Mouse (Mus musculus): Measurements from ENCODE around the gene Actn1.

Gene Actn1

DNA sequence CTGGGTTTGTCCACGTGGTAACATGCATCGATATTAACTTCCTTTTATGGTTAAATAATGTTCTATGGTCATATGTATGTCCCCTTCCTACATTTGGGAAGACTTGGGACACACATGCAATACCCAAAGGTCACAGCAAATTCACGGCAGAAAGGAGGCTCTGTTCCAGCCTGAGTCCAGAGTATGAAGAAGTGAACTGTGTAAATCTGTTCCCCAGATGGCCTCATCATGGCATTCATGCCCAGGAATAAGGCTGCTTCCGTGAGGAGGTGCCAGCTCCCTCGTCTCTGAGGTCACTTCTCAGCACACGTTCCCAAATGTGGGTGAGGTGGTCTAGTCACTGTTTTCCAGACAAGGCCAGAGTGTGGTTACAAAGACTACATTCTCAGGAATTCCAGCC, 122.9 kb downstream of the Actn1 start:
- no peak for DNase-seq (ENCODE audit: low read depth, low spot score)

DNA sequence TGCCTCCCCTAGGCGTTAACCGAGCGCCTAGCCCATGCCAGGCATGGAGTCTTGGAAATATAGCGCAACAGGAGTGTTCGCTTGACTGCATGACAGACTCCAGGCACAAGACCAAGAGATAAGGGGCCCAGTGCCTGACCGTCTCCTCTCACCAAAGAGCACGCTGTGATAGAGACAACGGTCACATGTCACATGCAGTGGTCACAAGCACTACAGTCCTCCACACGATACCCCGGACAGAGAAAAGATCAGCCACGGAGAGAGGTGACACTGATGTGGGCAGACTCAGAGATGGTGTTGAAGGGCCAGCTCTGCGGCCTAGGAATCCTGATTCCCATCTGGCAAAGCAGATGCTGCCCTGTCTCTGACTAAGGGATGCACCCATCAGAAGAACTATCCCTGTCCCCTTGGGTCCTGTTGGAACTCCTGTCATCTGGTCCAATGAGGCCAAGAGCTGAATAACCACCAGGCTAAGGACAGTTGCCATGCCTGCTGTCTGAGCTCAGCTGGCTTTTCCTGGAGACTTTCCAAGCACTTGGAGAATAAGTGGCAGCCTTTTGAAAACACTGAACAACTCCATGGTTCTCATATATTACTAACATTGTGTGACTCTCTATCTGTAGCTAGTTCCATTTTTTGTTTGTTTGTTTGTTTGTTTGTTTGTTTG, 123.8 kb downstream of the Actn1 start:
- DNase-seq (ENCODE audit: low read depth, low spot score): no peak

DNA sequence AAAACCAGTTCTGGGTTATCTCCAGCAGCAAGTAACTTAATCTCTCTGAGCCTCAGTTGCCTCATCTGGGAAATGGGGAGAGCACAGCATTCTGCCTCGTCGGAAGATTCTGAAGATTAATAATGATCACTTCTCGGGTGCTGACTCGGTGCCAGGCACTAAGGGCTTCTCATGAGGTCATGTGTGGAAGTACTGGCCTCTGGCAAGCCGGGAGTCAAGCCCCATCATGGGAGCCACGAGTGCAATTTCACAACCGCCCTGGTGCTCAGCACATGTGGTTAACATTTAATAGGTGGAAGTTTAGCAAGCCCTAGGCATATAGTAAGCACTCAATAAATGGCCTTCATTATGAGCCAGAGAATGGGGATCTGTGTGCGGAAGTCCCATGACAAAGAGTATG, 125.0 kb downstream of the Actn1 start:
- no peak for DNase-seq (ENCODE audit: low read depth, low spot score)

DNA sequence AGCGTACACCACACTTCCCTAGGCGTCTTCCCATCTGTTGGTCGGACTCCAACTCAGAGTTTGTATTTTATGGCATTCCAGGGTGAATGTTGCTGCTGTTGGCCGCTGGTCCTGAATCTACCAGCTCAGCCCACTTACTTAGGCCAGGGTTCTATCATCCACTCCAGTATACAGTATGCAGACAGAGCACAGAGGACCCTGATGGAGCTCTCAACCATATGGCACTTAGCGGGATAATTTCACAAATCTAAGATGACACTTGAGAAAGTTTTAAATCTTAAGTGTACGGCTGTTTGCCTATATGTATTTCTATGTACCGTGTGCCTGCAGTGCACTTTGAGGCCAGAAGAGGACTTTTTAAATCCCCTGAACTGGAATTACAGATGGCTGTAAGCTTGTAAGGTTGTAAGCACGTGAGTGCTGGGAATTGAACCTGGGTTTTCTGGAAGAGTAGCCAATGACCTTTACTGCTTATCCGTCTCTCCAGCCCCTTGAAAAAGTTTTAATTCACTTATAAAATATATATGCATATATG, 127.1 kb downstream of the Actn1 start:
- no peak for DNase-seq (ENCODE audit: low read depth, low spot score)

DNA sequence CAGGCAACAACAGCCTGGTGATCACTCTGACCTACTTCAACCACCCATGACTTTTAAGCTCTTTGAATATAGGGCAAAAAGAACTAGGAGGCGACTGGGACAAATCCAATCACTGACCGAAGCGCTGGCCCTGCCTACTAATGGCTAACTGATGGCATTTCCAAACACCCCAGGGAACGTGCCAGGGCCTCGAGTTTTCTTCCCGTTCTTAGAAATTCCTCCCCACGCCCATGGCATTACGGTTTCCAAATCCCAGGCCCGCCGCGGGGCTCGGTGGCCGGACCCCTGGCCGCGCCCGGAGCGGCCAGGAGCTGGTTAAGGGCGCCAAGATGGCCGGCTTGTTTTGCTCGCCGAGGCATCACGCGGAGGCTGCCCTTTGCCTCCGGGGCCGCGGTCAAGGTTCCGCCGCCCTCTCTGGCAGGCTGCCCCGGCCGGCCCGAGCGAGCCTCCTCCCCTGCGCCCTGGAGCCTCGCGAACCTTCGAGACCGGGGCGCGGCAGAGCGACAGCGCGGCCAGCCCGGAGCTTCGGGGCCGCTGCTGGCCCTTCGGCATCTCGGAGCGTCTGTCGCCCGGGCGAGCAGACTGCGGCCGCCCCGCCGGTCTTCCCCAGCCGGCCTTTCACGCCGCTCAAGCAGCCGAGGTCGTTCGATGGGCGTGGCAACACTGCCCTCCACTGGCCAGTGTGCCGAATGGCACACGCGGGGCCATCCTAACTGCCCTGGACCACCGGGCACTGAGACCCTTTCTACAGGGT, 127.7 kb downstream of the Actn1 start:
- DNase-seq (ENCODE audit: low read depth, low spot score): peak; percentile 74

DNA sequence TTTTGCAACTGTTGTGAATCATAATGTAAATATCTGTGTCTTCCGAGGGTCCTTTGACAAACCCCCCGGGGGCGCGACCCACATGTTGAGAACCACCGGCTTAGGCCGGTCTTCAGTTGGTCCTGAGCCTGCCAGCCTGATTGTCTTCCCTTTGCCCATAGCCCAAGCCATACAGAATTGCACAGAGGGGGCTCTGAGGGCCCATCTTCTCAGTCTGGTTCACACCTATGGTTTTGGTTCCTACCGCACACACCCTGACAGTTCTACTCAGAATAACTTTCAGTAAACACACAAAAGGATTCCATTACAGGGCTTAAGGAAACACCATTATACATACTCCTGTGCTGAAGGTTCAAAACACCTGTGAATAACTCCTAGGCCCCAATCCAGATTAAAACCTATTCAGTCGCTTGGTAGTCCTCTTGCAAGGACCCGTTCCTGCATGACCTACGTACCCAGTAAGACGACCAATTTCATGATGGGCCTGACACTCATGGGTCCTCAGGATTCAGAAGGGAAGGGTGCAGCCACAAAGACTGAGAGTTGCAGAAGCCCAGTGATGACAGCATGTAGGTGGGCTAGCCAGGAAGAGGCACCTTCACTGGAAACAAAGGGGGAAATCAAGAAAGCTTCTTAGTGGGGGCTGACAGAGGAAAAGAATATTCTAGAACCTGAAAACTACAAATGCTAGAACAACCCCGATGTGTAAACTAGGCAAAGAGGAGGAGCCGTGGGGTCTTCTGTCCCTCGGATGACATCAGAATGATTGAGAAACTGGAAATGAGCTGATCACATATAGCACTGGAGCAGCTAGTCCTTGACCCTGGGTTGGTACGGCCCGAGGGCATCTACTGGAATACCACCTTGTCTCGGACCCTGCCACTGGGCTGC, 128.6 kb downstream of the Actn1 start:
- DNase-seq (ENCODE audit: low read depth, low spot score): no peak

DNA sequence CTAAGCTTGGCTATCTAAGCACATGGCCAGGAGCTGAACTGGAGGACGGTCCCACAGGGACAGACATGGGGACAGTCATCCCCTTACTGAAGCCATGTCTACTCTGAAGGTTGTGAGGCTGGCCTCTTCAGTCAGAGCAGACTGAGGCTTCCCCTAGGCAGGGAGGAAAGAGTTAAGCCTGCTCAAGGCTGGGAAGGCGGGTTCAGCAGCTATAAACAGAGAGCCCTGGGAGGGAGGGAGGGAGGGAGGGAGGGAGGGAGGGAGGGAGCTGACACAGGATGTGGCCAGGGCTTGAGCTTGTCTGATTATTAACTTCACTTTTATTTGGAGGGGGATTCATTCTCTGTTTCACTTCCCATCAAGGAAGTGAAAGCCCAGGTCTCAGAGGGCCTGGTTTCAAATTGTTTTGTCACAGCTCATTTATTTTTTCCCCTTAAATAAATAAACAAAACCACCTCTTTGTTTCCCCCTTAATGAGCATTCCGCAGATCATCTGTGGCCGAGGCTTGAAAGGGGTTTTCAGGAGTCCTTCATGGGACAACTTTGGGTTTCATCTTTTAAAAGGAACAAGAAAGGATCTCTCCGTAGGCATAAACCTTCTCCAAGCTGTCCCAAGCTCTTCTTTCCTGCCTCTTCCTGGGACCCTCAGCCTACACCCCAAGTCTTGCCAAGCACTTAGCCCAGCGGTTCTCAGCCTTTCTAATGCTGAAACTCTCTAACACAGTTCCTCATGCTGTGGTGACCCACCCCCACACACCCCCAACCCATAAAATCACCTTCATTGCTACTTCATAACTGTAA, 129.4 kb downstream of the Actn1 start:
- DNase-seq (ENCODE audit: low read depth, low spot score): no peak

DNA sequence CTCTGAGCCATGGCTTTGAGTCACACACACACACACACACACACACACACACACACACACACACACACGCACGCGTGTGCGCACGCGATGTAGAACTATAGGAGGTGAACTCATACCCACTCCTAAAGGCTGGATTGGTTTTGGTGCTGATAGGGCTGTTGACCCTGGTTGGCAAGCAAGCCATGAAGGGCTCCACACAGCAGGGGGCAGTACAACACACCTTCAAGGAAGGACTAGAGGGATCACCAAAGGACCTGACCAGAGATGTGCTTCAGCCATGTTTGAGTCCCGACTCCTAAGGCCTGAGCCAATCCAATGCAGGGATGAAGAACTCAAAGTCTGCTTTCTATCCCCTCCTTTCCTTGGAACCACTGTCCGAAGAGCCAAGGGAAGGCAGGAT, 130.6 kb downstream of the Actn1 start:
- no peak for DNase-seq (ENCODE audit: low read depth, low spot score)

DNA sequence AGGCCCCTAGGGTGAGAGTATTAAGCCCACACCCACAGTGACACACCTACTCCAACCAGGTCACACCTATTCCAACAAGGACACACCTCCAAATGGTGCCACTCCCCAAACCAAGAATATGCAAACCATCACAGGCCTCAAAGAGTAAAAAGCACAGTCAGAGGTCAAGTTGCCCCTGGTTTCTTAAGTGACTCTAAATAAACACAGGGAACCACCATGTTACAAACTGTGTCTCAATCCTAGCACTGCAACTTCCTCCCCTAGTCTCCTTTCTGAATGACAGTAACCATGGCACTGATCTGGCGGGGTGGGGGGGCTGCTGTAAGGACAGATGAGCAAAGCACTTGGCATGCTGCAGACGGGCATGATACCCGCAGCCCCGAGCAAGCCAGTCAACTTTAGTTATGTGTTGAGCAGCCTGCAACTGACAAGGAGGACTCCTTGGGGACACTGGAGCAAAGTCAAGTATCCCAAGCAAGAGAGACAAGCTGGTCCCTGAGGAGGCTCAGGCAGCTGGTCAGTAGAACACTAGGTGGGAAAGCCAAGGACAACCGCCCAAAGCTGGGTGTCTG, 132.9 kb downstream of the Actn1 start:
- DNase-seq (ENCODE audit: low read depth, low spot score): no peak

DNA sequence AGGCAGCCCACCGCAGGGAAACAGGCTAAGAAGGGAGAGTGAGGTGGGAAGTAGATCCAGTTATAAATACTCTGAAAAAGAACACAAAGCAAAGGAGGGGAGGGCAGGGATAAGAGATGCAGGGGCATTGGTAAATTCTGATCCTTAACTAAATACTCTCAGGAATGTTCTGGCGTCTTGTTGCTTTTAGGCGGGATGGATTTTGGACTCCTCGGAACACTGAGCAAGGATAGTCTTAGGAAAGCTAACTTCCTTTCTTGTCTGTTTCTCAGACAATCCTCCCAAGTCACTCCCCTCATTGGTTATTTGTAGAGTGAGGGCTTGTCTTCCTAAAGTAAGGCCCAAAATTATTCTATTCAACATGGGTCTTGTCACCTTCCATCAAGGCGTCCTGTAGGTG, 134.9 kb downstream of the Actn1 start:
- no peak for DNase-seq (ENCODE audit: low read depth, low spot score)

DNA sequence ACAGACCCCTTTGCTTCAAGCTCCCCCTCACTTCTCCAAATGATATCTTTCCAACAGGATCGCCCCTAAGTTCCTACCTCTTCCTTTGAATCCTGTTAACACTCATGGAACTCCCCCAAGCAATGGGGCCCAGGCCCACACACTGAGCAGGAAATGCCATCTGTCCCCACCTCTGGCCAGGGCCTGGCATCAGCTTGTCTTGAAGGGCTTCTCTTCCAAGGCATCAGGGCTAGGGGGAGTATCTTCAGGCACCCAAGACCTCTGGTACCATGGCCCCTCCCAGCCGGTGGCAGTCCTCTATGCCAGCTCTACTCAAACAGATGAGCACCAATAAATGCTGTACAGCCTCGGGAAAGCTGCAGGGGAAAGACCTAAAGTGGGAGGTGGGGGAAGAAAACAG, 135.4 kb downstream of the Actn1 start:
- no peak for DNase-seq (ENCODE audit: low read depth, low spot score)

DNA sequence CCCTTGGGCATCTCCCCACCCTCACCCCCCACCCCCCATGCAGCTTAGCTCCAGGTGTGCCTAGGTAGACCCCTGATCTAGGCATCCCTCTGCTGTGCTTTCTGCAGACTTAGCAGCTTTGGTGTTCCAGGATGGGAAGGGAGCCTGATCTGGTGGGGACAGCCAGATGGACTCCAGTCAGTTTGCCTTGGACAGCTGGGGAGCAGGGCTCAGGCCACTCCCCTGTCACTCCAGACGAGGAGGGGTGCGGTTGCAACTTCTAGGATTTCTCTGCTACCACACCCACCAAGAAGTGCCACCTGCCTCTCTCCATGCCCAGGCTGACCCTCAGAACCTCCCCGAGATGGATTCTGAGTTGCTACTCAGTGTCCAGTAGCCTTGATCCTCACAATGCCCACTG, 136.0 kb downstream of the Actn1 start:
- DNase-seq (ENCODE audit: low read depth, low spot score): no peak

DNA sequence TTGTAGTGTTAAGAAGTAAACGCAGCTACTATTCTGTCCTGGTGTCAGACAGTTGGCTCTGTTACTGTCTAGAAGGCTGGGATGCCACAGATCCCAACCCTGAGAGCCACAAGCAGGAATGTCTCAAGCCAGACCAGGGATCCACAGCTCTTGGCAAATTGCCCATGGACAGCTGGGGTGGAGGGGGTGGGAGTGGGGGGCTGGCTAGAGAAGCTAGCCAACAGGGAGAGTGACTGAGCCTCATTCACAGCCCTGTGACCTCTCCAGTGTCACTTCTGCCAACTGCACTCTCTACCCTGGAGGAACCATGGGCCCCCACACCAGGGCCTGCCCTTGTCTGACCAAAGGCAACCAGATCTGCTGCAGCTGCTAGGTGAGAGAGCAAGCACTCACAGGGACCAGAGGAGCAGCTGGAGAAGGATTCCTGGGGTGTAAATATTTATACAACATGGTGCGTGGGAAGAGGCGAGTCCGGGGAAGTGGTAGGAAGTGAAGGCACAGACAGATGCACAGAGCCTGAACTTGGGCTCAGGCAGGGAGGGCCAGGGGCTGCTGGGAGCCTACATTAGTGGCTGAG, 136.9 kb downstream of the Actn1 start:
- no peak for DNase-seq (ENCODE audit: low read depth, low spot score)

DNA sequence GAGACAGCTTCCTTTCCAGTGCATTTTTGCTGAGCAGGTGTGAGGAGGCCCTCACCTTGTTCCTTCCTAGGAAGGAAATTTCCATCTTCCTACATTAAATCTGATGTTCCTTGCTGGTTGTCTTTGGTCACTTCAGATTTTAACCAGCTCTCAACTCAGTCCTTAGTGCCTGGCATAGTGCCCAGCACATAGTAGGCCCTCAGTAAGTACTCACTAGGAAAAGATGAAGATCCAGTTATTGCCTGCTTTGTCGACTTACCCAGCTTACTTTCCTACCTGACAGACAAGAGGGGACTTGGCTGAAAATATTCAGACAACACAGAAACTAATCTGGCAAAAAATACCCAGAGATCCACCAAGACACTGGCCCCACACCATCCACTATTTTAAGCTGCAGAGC, 138.7 kb downstream of the Actn1 start:
- DNase-seq (ENCODE audit: low read depth, low spot score): no peak

DNA sequence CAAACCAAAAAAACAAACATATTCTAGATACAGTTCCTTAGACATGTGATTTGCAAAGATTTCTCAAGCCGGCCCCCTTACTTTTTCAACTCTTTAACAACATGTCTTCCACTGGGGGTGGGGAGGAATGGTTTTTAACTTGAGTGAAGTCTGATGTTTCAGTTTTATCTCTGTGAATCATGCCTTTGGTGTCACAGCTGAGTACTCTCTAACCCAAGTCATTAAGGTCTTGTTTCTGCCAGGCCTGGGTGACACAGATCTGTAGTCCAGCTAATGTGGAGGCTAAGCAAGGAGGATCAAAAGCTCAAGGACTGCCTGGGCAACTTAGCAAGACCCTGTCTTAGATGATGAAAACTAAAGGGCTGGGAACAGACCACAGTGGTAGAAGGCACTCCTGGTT, 141.6 kb downstream of the Actn1 start:
- DNase-seq (ENCODE audit: low read depth, low spot score): no peak
